Mouse (Mus musculus): Measurements from ENCODE around the gene Ehmt2.
"Not testable (repeated sequence)": the region's sequence is repeated elsewhere in the genome, so short reads cannot be mapped to it uniquely, and the experiment has no call there.

Ehmt2 gene

GRCm38 (mm10) chr17:34891377-34891776, 6.9 kb upstream of the Ehmt2 start:
- DNase-seq (ENCODE audit: low spot score) = no peak

- DNase-seq (ENCODE audit: low spot score) = no peak
Measured at GRCm38 (mm10) chr17:34893072-34893824, 5.0 kb upstream of the Ehmt2 start.

GRCm38 (mm10) chr17:34894074-34894597, 4.1 kb upstream of the Ehmt2 start:
- peak; percentile 97 for DNase-seq (ENCODE audit: low spot score)

GRCm38 (mm10) chr17:34894801-34895530, 3.3 kb upstream of the Ehmt2 start:
- DNase-seq (ENCODE audit: low spot score) = peak; percentile 43

GRCm38 (mm10) chr17:34895724-34896123, 2.5 kb upstream of the Ehmt2 start:
- no peak for DNase-seq (ENCODE audit: low spot score)

GRCm38 (mm10) chr17:34896366-34896765, 1.9 kb upstream of the Ehmt2 start:
- DNase-seq (ENCODE audit: low spot score) = no peak

GRCm38 (mm10) chr17:34897373-34898159, 703 bp upstream of the Ehmt2 start:
- DNase-seq (ENCODE audit: low spot score) = peak; percentile 78

- no peak for DNase-seq (ENCODE audit: low spot score)
Measured at GRCm38 (mm10) chr17:34898706-34899052, 410 bp downstream of the Ehmt2 start.

GRCm38 (mm10) chr17:34899053-34899889, 1.0 kb downstream of the Ehmt2 start:
- DNase-seq (ENCODE audit: low spot score) = peak; percentile 48

GRCm38 (mm10) chr17:34899890-34900243, 1.6 kb downstream of the Ehmt2 start:
- peak; percentile 88 for DNase-seq (ENCODE audit: low spot score)

GRCm38 (mm10) chr17:34900826-34901225, 2.6 kb downstream of the Ehmt2 start:
- not testable (repeated sequence) for DNase-seq (ENCODE audit: low spot score)

- DNase-seq (ENCODE audit: low spot score) = not testable (repeated sequence)
Measured at GRCm38 (mm10) chr17:34901948-34902347, 3.7 kb downstream of the Ehmt2 start.

- DNase-seq (ENCODE audit: low spot score) = no peak
Measured at GRCm38 (mm10) chr17:34902895-34903294, 4.6 kb downstream of the Ehmt2 start.

GRCm38 (mm10) chr17:34910982-34911381, 12.7 kb downstream of the Ehmt2 start:
- no peak for DNase-seq (ENCODE audit: low spot score)

GRCm38 (mm10) chr17:34911945-34912351, 13.7 kb downstream of the Ehmt2 start:
- DNase-seq (ENCODE audit: low spot score) = peak; percentile 59

- DNase-seq (ENCODE audit: low spot score) = no peak
Measured at GRCm38 (mm10) chr17:34913930-34914665, 15.8 kb downstream of the Ehmt2 start, which contains the start of gene Slc44a4. Gene Slc44a4 (plus strand): TSS chr17:34914466.

GRCm38 (mm10) chr17:34915410-34915831, 17.2 kb downstream of the Ehmt2 start:
- DNase-seq (ENCODE audit: low spot score) = no peak

- DNase-seq (ENCODE audit: low spot score) = peak; percentile 79
Measured at GRCm38 (mm10) chr17:34916316-34916715, 18.0 kb downstream of the Ehmt2 start.

GRCm38 (mm10) chr17:34917188-34917587, 18.9 kb downstream of the Ehmt2 start:
- DNase-seq (ENCODE audit: low spot score) = no peak

- DNase-seq (ENCODE audit: low spot score) = no peak
Measured at GRCm38 (mm10) chr17:34922939-34923338, 24.7 kb downstream of the Ehmt2 start.

- no peak for DNase-seq (ENCODE audit: low spot score)
Measured at GRCm38 (mm10) chr17:34924258-34924657, 26.0 kb downstream of the Ehmt2 start.

Data from adipocyte (in vitro differentiated cells).